Mouse (Mus musculus) embryo, embryonic 9.5 days (tissue): ENCODE measurements around the gene A030003K21Rik.
"Not testable (repeated sequence)": the region's sequence is repeated elsewhere in the genome, so short reads cannot be mapped to it uniquely, and the experiment has no call there.

Experiments
- DNase-seq: peaks from one replicate; pipeline ENCODE4 v3.0.0-alpha.2; 2017; ENCODE audit errors: extremely low spot score

The A030003K21Rik gene

DNA sequence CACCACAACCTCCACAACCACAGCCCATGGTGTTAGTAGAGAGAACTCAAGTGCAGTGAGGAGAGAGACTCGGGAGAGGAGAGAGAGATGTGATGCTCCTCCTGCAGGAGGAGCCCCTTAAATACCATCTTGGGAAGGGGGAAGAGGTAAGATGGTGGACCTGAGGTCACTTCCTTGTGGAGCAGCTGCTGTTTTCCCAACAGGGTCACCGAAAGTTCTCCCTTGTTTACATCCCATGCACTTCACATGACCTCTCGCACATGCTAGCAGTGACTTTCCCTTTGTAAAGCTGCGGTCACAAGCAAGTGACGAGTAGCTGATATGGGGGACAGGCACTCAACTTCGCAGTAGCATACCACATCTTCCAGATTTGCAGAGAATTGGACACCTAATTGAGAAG is at the start of gene A030003K21Rik:
A030003K21Rik (minus strand) TSS at position 94 of the 400 bp plus-strand sequence.
- DNase-seq = not testable (repeated sequence)

DNA sequence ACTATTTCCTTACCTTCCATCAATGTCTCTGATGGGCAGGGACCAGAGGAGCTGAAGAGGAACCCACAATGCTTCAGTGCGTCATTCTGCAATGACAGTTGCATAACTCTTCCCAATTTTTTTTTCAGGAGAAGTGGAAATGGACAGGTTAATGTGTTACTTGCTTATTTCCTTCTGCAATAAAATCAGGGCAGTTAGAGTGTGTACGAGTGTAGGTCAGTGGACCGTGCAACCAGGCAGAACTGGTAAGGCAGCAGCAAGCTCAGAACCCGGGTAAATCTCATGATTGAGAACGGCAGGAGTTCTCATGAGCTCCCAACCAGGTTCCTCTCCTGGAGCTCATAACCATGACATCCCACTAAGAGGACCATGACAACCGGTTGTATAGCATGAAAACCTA is 48.9 kb upstream of the A030003K21Rik start:
- DNase-seq = no peak

DNA sequence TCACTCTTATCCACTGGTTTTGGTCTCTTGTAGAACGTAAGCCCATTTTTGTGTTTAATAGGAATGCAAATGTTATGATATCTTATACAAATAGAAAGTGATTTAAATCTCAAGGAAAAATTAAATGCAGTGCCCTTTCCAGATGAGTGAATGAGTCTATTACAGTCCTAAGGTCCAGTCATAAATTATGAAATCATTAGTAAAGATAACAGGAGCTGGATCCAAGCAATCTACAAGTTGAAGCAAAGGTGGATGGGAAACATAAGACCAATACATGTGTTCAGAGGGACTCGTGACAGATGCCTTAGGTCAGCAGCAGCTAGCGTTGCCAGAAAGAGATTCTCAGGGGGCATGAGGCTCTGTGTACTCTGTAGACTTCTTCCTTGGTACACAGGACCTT is 48.4 kb upstream of the A030003K21Rik start:
- DNase-seq = no peak

DNA sequence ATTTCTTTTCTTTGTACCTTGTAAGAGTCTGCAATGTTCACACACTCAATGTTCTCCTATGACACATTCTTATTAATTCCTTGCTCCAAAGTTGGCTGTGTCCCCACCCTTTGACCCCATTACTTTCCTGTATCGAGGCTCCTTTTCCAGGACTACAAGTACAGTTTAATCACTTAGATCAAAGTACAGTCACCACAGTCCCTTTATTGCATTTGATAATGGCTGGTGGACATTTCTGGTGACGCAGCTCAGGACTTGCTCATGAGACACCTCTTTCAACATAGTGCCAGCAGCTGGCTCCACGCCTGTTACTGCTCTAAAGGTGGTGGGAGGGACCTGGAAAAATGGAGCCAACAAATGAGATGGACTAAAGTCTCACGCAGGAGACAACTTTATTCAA is 47.9 kb upstream of the A030003K21Rik start:
- DNase-seq = no peak

DNA sequence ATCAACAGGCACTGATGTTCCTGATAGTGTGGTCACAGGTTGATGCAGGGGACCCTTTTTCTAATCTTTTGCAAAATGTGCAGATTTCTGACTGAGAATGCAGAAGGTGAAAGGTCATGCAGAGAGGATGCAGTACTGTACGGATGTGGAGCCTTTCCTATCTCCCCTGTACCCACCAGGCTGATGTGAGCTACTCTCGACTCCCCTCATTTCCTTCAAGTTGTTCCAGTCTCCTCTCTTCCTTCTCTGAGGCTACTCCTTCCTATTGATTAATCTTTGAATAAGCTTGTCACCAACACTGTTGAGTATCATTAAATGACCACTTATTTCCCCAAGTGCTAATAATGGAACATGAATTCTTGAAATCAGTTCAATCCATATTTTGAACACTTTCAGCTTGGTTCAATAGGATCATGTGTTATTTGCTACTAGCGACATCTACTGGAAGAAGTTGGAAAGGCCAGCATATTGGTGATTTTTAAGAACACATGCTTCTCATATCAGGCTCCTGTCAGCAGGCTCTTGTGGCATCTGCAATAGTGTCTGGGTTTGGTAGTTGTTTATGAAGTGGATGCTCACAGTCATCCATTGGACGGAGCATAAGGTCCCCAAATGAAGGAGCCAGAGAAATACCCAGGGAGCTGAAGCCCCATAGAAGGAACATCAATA is 44.5 kb upstream of the A030003K21Rik start:
- peak; percentile 67 for DNase-seq

DNA sequence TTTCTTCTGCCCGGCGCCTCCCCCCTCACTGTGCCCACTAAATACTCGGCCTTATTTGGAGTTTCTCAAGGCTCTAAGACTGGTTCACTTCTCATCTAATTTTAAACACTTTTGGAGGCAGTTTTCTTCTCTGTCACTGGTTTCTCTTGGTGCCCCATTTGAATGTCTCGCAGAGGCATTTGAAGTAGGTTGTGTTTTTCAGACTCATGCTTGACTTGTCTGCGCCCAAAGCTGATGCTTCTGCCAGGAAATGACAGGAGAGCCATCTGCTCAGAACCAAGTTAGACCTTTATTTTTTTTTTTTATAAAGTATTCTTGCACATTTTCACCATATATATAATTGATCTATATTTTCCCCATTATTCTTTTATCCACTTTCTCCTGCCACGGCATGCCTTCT is 43.5 kb upstream of the A030003K21Rik start:
- DNase-seq = no peak

DNA sequence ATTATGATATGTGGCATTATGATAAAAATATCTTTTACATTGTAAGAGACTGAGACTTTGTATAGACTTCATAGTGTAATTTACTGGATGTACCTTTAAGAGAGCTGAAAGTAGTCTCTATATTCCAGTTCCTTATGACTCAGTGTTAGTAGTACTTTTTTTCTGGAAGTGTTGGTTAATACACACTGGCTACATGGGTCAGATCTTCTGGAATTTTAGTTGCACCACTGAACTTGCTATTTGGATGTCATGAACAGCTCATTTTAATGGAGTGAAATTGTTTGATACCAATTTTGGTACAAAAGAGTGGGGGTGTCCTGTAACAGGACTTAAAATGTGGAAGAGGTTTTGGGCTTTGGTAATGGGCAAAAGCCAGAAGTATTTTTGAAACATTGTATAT is 34.7 kb upstream of the A030003K21Rik start:
- no peak for DNase-seq

DNA sequence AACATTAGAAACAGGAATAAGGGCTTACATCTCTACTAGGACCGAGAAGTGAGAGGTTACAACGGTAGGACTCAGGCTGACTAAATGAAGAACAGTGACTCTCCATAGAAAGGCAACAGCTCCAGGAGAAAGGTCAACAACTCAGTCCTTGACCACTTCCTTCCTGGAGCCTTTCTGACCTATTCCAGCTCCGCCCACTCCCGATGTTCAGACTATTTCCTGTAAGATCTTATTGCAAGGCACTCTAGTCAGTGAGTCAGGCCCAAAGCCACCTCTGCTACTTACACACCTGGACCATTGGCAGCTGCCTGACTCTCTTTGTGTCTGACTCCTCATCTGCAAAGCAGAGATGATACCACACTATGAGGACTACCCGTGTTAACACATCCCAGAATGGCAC is 32.6 kb upstream of the A030003K21Rik start:
- no peak for DNase-seq

DNA sequence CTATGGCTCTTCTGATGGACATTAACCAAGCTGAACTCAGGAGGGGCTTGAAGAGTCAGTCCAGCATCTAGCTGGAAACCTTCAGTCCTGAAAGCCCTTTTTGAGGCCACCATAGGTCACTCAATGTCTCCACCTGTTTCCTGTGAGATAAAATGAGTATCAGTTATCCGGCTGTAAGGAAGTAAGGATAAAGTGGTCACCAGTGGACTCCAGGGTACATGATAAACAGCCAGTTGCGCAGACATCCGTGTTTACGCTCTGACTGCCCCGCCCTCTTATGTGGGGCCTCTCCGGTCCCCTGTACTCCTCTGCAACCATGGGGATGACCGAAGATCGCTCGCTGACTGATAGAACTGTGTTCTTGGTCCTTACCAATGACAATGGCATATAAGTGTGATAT is 31.2 kb upstream of the A030003K21Rik start:
- DNase-seq = peak; percentile 9

DNA sequence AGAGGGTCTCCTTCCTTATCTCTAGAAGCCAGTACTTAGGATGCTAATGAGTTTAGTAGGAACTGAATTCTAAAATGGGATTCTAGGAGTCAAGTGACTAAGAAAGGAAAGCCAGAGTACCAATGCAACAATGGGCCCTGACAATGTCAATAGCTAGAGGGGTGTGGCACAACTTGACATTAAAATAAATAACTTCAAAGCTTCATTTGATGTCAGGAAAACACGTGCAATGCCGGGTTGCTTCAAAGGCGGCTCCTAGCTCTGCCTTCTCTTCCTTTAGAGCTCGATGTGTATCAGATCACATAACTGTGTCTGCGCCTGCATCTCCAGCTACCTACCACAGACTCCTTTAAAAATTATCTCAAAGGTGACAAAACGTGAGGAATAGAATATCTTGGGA is 30.7 kb upstream of the A030003K21Rik start:
- DNase-seq = no peak

DNA sequence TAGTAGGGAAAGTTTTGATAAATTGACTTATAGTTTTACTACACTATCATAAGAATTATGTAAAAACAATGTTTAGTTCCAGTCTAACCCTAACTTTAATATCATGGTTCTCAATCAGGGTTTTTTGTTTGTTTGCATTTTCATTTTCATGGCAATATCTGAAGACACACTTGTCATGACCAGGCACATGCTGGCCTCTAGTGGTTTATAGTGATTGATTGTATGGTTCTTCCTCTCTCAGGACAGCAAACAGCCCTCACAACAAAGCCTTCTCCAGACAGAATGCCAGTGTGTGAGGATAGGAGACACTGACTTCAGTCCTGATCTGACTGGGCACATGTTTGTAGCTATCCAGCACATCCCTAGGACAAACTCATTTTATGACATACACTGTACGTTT is 30.1 kb upstream of the A030003K21Rik start:
- no peak for DNase-seq

DNA sequence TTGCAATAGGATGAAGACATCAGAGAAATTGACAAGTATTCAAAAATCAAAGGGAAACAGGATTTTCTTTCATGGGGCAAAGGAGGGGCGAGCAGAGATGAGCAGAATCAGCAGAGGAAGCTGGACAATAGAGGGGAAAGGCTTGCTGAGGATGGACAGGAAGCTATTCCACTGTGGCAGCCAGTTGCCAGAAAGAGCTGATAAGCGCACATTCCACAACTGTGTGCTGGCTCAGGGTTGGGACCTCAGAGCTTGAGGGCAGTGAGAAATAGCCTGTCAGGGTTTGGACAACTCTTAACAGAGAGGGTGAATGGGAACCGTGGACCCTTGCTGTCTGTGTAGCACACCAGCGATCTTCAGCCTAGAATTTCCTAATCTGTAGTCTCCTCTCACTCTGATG is 28.9 kb upstream of the A030003K21Rik start:
- DNase-seq = no peak

DNA sequence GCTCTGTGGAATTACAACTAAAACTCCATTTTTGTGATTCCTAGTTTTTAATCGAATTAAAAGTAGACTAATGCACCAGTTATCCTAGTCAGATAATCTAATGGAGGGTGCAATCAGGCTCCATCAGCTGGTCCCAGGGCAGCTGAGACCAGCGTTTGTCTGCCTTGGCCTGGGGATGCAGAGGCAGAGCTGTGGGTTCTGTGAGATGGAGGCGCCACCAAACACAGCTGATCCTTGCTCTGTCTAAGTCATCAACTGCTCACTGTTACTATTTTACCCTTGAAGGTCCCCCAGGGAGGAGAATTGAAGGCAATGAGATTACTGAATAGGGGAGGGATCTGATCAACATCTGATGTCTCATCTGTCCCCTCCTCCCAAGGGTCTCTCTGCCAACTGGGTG is 23.2 kb upstream of the A030003K21Rik start:
- DNase-seq = no peak

DNA sequence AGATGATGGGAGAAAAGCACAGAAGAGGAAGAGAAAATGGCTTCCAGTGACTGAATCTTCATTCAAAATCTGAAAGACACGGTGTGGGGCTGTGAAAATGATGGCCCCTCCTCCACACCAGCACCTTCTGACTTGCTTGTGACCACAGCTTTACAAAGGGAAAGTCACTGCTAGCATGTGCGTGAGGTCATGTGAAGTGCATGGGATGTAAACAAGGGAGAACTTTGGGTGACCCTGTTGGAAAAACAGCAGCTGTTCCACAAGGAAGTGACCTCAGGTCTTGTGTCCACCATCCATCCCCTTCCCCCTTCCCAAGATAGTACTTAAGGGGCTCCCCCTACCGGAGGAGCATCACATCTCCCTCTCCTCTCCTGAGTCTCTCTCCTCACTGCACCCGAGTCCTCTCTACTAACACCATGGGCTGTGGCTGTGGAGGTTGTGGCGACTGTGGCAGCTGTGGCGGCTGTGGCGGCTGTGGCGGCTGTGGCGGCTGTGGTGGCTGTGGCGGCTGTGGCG is 16.7 kb upstream of the A030003K21Rik start, which contains the start of gene Gm47955:
Gm47955 (plus strand) TSS at position 417 of the 516 bp plus-strand sequence.
- DNase-seq = no peak

DNA sequence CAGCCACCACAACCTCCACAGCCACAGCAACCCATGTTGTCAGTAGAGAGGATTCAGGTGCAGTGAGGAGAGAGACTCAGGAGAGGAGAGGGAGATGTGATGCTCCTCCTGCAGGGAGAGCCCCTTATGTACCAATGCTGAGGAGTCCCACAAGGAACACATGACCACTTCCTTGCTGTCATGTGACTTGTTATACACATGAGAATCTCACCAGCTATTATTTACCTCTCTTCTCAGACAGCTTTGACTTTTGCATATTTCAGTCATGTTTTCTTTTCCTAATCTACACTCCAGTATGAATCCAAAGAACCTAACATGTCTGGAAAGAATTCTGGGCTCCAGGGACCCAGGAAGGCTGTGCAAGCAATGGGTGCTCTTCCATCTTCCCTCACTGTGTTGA is 12.7 kb upstream of the A030003K21Rik start, which contains the start of gene Gm7544:
Gm7544 (minus strand) TSS at position 101 of the 400 bp plus-strand sequence.
- not testable (repeated sequence) for DNase-seq

DNA sequence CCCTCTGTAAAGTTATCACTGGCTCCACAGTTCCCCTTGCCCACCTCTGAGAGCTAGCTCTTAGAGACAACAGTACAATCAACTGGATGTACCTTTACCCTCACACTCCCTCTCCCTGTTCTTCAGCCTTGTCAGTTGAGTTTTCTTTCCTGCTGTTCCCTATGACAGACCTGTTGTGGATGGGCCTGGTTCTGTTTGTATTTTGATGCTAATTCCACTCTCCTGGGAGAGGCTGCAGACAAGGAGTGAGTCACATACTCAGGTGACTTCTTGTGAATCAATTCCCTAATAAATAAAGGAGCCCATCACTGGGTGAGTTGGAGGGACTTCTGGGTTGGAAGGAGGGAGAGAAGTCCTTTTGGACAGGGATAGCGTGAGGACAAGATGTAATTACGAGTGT is 5.4 kb upstream of the A030003K21Rik start:
- no peak for DNase-seq

DNA sequence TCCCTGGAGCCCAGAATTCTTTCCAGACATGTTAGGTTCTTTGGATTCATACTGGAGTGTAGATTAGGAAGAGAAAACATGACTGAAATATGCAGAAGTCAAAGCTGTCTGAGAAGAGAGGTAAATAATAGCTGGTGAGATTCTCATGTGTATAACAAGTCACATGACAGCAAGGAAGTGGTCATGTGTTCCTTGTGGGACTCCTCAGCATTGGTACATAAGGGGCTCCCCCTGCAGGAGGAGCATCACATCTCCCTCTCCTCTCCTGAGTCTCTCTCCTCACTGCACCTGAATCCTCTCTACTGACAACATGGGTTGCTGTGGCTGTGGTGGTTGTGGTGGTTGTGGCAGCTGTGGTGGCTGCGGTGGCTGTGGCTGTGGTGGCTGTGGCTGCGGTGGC is 2.8 kb upstream of the A030003K21Rik start:
- not testable (repeated sequence) for DNase-seq

DNA sequence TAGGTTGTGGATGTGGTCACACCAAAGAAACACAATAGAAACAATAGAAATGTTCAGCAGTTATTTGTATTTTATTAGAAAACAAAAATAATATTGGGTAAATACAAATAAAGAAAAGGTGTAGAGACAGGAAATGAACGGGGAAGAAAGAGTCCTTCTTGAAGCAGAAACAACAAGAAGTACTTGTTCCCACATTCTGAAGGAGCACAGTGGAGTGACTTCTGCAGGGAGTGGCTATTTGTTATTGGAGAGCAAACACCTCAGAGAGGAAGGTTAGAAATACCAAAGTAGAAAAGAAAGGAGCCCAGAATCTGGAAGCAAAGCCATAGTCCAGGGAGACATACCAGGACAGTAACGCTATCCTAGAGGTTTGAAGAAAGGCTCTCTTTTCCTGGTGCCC is 683 bp downstream of the A030003K21Rik start:
- not testable (repeated sequence) for DNase-seq

DNA sequence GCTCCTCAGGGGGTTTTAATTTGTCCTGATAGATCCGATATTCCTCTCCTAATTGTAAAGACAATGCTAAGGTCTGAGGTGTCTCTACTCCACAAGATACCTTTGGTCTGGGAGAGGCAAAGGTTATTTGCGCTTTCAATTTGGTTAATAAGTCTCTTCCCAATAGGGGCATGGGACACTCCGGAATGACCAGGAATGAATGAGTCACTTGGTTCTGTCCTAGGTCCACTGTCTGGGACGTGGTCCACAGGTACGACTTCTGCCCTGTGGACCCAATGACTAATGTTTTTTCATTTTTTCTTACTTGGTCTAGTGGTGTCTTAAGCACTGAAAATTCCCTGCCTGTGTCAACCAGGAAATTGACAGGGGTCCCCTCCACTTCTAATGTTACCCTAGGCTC is 4.5 kb downstream of the A030003K21Rik start:
- no peak for DNase-seq

DNA sequence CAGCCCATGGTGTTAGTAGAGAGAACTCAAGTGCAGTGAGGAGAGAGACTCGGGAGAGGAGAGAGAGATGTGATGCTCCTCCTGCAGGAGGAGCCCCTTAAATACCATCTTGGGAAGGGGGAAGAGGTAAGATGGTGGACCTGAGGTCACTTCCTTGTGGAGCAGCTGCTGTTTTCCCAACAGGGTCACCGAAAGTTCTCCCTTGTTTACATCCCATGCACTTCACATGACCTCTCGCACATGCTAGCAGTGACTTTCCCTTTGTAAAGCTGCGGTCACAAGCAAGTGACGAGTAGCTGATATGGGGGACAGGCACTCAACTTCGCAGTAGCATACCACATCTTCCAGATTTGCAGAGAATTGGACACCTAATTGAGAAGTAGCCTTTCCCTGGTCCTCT is 11.9 kb downstream of the A030003K21Rik start, which contains the start of gene Gm6217:
Gm6217 (minus strand) TSS at position 74 of the 400 bp plus-strand sequence.
- DNase-seq = not testable (repeated sequence)

DNA sequence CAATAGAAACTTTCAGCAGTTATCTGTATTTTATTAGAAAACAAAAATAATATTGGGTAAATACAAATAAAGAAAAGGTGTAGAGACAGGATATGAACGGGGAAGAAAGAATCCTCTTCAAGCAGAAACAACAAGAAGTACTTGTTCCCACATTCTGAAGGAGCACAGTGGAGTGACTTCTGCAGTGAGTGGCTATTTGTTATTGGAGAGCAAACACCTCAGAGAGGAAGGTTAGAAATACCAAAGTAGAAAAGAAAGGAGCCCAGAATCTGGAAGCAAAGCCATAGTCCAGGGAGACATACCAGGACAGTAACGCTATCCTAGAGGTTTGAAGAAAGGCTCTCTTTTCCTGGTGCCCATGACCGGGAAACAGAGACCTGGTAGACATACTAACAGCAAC is 12.6 kb downstream of the A030003K21Rik start:
- not testable (repeated sequence) for DNase-seq

DNA sequence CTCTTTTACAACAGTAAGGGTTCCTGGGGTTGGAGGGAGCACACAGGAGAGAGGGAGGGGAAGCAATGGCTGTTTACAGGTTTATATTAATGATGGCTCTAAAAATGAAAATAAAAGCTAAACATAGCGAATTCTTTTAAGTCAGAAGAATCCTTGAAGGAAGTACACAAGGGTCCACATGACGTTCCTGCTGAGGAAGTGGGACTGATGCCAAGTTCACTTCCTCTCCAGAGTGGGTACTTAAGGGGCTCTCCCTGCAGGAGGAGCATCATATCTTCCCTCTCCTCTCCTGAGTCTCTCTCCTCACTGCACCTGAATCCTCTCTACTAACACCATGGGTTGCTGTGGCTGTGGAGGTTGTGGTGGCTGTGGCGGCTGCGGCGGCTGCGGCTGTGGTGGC is 18.5 kb downstream of the A030003K21Rik start, which contains the start of gene A030014E15Rik:
A030014E15Rik (plus strand) TSS at position 268 of the 400 bp plus-strand sequence.
- DNase-seq = no peak

DNA sequence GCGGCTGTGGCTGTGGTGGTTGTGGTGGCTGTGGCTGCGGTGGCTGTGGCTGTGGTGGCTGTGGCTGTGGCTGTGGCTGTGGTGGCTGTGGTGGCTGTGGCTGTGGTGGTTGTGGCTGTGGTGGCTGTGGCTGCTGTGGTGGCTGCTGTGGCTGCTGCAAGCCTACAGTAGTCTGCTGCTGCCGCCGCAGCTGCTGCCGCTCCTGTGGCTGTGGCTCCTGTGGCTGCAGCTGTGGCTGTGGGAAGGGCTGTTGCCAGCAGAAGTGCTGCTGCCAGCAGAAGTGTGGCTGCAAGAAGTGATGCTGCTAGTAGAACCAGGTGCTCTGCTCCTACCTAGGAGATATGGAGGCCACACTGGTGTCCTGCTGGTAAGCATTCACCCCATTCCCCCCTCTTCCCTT is 29.8 kb downstream of the A030003K21Rik start:
- not testable (repeated sequence) for DNase-seq
